Mouse (Mus musculus): ENCODE data around the gene Cep250. TPM values are rescaled to one million over a fixed set of nuclear protein-coding genes. Genes with fewer than 3 reads are reported as not detected.

The Cep250 gene
- total RNA-seq, 2 experiments from 2014 or later: 6.7 to 9.1 TPM

Other genes starting within 250 kb of the Cep250 start
- gene Edem2, start 227.0 kb upstream of the Cep250 start, total RNA-seq (2021): 1 to 10 TPM; 7.8 to 9.5 TPM
- gene Gm17581, start 220.6 kb upstream of the Cep250 start, total RNA-seq (2021): not detected
- gene Procr, start 205.3 kb upstream of the Cep250 start, total RNA-seq (2021): 1 to 10 TPM; 4.8 to 6.1 TPM
- gene Mmp24, start 181.1 kb upstream of the Cep250 start, total RNA-seq (2021): under 1 TPM in 1 of 2 experiments, not detected in 1; 0.07 TPM
- gene BC029722, start 137.0 kb upstream of the Cep250 start, total RNA-seq (2021): 10 to 100 TPM; 19.1 to 19.3 TPM
- gene Eif6, start 129.5 kb upstream of the Cep250 start, total RNA-seq (2021): 10 to 100 TPM; 54.3 to 69.8 TPM
- not detected for gene Fam83c, start 121.6 kb upstream of the Cep250 start, total RNA-seq (2021)
- gene Uqcc1, start 26.1 kb upstream of the Cep250 start, total RNA-seq (2021): 100 to 1,000 TPM; 186 to 221 TPM
- not detected for gene Gm15557, start 15.7 kb upstream of the Cep250 start, total RNA-seq (2021)
- gene Gdf5, start 11.1 kb upstream of the Cep250 start, total RNA-seq (2021): not detected
- gene 6430550D23Rik, start 51.5 kb downstream of the Cep250 start, total RNA-seq (2021): under 1 TPM; 0.26 to 0.66 TPM
- gene Ergic3, start 51.6 kb downstream of the Cep250 start, total RNA-seq (2021): 10 to 100 TPM; 65.2 to 71.2 TPM
- not detected for gene Fer1l4, start 96.5 kb downstream of the Cep250 start, total RNA-seq (2021)
- 1 to 10 TPM in 1 of 2 experiments, under 1 TPM in 1; 0.29 to 1.2 TPM for gene Spag4, start 108.7 kb downstream of the Cep250 start, total RNA-seq (2021)
- gene Cpne1, start 155.5 kb downstream of the Cep250 start, total RNA-seq (2021): 10 to 100 TPM; 20.7 to 23.5 TPM
- 10 to 100 TPM; 19.7 to 20.3 TPM for gene Rbm12, start 155.5 kb downstream of the Cep250 start, total RNA-seq (2021)
- gene Gm28036, start 170.6 kb downstream of the Cep250 start, total RNA-seq (2021): 10 to 100 TPM; 14.9 to 15.6 TPM
- gene Romo1, start 187.6 kb downstream of the Cep250 start, total RNA-seq (2021): 100 to 1,000 TPM; 297 to 305 TPM
- 10 to 100 TPM; 65.0 to 70.5 TPM for gene Nfs1, start 187.7 kb downstream of the Cep250 start, total RNA-seq (2021)
- gene Rbm39, start 223.8 kb downstream of the Cep250 start, total RNA-seq (2021): 100 to 1,000 TPM; 201 to 205 TPM
- 10 to 100 TPM; 19.5 to 20.3 TPM for gene Phf20, start 240.0 kb downstream of the Cep250 start, total RNA-seq (2021)

Data from heart, postnatal 14 days (tissue).